Mouse (Mus musculus) midbrain, embryonic 13.5 days (tissue): ENCODE data around the gene 0610040J01Rik. TPM values are rescaled to one million over a fixed set of nuclear protein-coding genes. Genes with fewer than 3 reads are reported as not detected.

Source experiments
- ATAC-seq: fragments of 200-750 bp; cut with Nextera tagmentation; 2 replicates; pipeline ENCODE4 v1.8.0; 2017; ENCODE audit warnings: mild to moderate bottlenecking, moderate TSS enrichment, moderate library complexity
- H3K27ac ChIP-seq: fragments of 300-500 bp; sonication (generic); 2 replicates; pipeline ENCODE4 v1.5.1; 2015; ENCODE audit warnings: inconsistent platforms, mild to moderate bottlenecking, moderate library complexity
- H3K27me3 ChIP-seq: fragments of 300-500 bp; sonication (generic); 2 replicates; pipeline ENCODE4 v1.6.1; 2015; ENCODE audit warnings: mild to moderate bottlenecking, inconsistent platforms
- H3K36me3 ChIP-seq: fragments of 300-500 bp; sonication (generic); 2 replicates; pipeline ENCODE4 v1.6.1; 2015; ENCODE audit warnings: mild to moderate bottlenecking, inconsistent platforms
- H3K4me1 ChIP-seq: fragments of 300-500 bp; sonication (generic); replicated peaks from 2 replicates; pipeline ENCODE4 v1.6.1; 2015; ENCODE audit warnings: inconsistent platforms
- H3K4me2 ChIP-seq: fragments of 300-500 bp; sonication (generic); replicated peaks from 2 replicates; pipeline ENCODE4 v1.6.1; 2015; ENCODE audit warnings: moderate library complexity, mild to moderate bottlenecking, inconsistent platforms
- H3K4me3 ChIP-seq: fragments of 300-500 bp; sonication (generic); replicated peaks from 2 replicates; pipeline ENCODE4 v1.5.1; 2015; ENCODE audit warnings: mild to moderate bottlenecking, inconsistent platforms
- H3K9ac ChIP-seq: fragments of 300-500 bp; sonication (generic); replicated peaks from 2 replicates; pipeline ENCODE4 v1.6.1; 2015; ENCODE audit warnings: mild to moderate bottlenecking, inconsistent platforms
- H3K9me3 ChIP-seq: fragments of 300-500 bp; sonication (generic); 2 replicates; pipeline ENCODE4 v1.6.1; 2016; ENCODE audit warnings: mild to moderate bottlenecking, inconsistent platforms
- whole genome bisulfite sequencing: fragments of 180-500 bp; shearing (Covaris S2); methylation state at CpG from one replicate; pipeline ENCODE4 v1.1.7; 2015; 5-methylcytosine and 5-hydroxymethylcytosine counted together
- polyA plus RNA-seq: library from polyadenylated mRNA; unstranded; fragments of >200 nt; fragmentation: Nextera tagmentation; extraction: Ambion mirVana; gene quantifications from 2 replicates; pipeline ENCODE4 v1.2.1, GENCODE M21; 2015

The 0610040J01Rik gene
- polyA plus RNA-seq, 1 experiment from 2014 or later = 1.6 TPM

- H3K9me3 ChIP-seq = no peaks in the 10 kb centered on the region
- WGBS = 81% methylated on average over 6 of the region's 6 CpGs
- no peak overlapping the region for H3K27ac ChIP-seq
- H3K9ac ChIP-seq = no peak overlapping the region
- no peak for ATAC-seq
- no peaks in the 10 kb centered on the region for H3K36me3 ChIP-seq
- H3K4me1 ChIP-seq = no peaks in the 10 kb centered on the region
- H3K4me3 ChIP-seq = no peak overlapping the region
- H3K27me3 ChIP-seq = no peaks in the 10 kb centered on the region
- H3K4me2 ChIP-seq = no peak overlapping the region
Measured at GRCm38 (mm10) chr5:63819519-63819918, 7.4 kb downstream of the 0610040J01Rik start.

GRCm38 (mm10) chr5:63821176-63821575, 9.0 kb downstream of the 0610040J01Rik start:
- H3K27me3 ChIP-seq = no peaks in the 10 kb centered on the region
- no peaks in the 10 kb centered on the region for H3K4me1 ChIP-seq
- H3K4me2 ChIP-seq = no peak overlapping the region
- no peak for ATAC-seq
- no peak overlapping the region for H3K9ac ChIP-seq
- 83% methylated on average over 5 of the region's 5 CpGs for WGBS
- no peak overlapping the region for H3K4me3 ChIP-seq
- no peaks in the 10 kb centered on the region for H3K9me3 ChIP-seq
- H3K36me3 ChIP-seq = no peaks in the 10 kb centered on the region
- no peak overlapping the region for H3K27ac ChIP-seq

GRCm38 (mm10) chr5:63821860-63822259, 9.7 kb downstream of the 0610040J01Rik start:
- no peak for ATAC-seq
- H3K9ac ChIP-seq = no peak overlapping the region
- H3K27me3 ChIP-seq = no peaks in the 10 kb centered on the region
- H3K27ac ChIP-seq = no peak overlapping the region
- no peak overlapping the region for H3K4me3 ChIP-seq
- H3K9me3 ChIP-seq = no peaks in the 10 kb centered on the region
- 73% methylated on average over 8 of the region's 8 CpGs for WGBS
- H3K36me3 ChIP-seq = no peaks in the 10 kb centered on the region
- H3K4me1 ChIP-seq = no peaks in the 10 kb centered on the region
- no peak overlapping the region for H3K4me2 ChIP-seq

- 81% methylated on average over 10 of the region's 10 CpGs for WGBS
- Histone ChIP-seq H3K9ac (no peak overlapping the region), H3K4me3 (no peak overlapping the region), H3K4me1 (no peaks in the 10 kb centered on the region), H3K4me2 (no peak overlapping the region), H3K27ac (no peak overlapping the region), H3K36me3 (no peaks in the 10 kb centered on the region), H3K27me3 (no peaks in the 10 kb centered on the region), H3K9me3 (no peaks in the 10 kb centered on the region)
- ATAC-seq = no peak
Measured at GRCm38 (mm10) chr5:63823362-63824332, 11.5 kb downstream of the 0610040J01Rik start.

GRCm38 (mm10) chr5:63824599-63825350, 12.6 kb downstream of the 0610040J01Rik start:
- no peaks in the 10 kb centered on the region for H3K36me3 ChIP-seq
- no peak overlapping the region for H3K4me2 ChIP-seq
- ATAC-seq = no peak
- no peaks in the 10 kb centered on the region for H3K9me3 ChIP-seq
- H3K9ac ChIP-seq = no peak overlapping the region
- H3K27ac ChIP-seq = no peak overlapping the region
- H3K27me3 ChIP-seq = no peaks in the 10 kb centered on the region
- H3K4me3 ChIP-seq = no peak overlapping the region
- H3K4me1 ChIP-seq = no peaks in the 10 kb centered on the region
- WGBS = 90% methylated on average over 8 of the region's 8 CpGs

GRCm38 (mm10) chr5:63825881-63826280, 13.7 kb downstream of the 0610040J01Rik start:
- Histone ChIP-seq H3K36me3 (no peaks in the 10 kb centered on the region), H3K27me3 (no peaks in the 10 kb centered on the region), H3K4me1 (no peaks in the 10 kb centered on the region), H3K27ac (no peak overlapping the region), H3K4me2 (no peak overlapping the region), H3K9me3 (no peaks in the 10 kb centered on the region), H3K4me3 (no peak overlapping the region), H3K9ac (no peak overlapping the region)
- ATAC-seq = no peak
- WGBS = 84% methylated on average over 5 of the region's 5 CpGs

GRCm38 (mm10) chr5:63827006-63827405, 14.8 kb downstream of the 0610040J01Rik start:
- no peaks in the 10 kb centered on the region for H3K4me1 ChIP-seq
- H3K4me3 ChIP-seq = no peak overlapping the region
- no peak overlapping the region for H3K4me2 ChIP-seq
- H3K27me3 ChIP-seq = no peaks in the 10 kb centered on the region
- no peak overlapping the region for H3K27ac ChIP-seq
- no peak overlapping the region for H3K9ac ChIP-seq
- H3K9me3 ChIP-seq = no peaks in the 10 kb centered on the region
- 83% methylated on average over 6 of the region's 6 CpGs for WGBS
- ATAC-seq = no peak
- no peaks in the 10 kb centered on the region for H3K36me3 ChIP-seq

- no peak for ATAC-seq
- no peak overlapping the region for H3K4me3 ChIP-seq
- no peaks in the 10 kb centered on the region for H3K4me1 ChIP-seq
- H3K27me3 ChIP-seq = no peaks in the 10 kb centered on the region
- no peak overlapping the region for H3K27ac ChIP-seq
- H3K4me2 ChIP-seq = no peak overlapping the region
- no peaks in the 10 kb centered on the region for H3K36me3 ChIP-seq
- H3K9ac ChIP-seq = no peak overlapping the region
- WGBS = 57% methylated on average over 5 of the region's 5 CpGs
- H3K9me3 ChIP-seq = no peaks in the 10 kb centered on the region
Measured at GRCm38 (mm10) chr5:63827415-63828053, 15.4 kb downstream of the 0610040J01Rik start.

GRCm38 (mm10) chr5:63828380-63829185, 16.4 kb downstream of the 0610040J01Rik start:
- Histone ChIP-seq H3K9ac (no peak overlapping the region), H3K27me3 (no peaks in the 10 kb centered on the region), H3K4me2 (no peak overlapping the region), H3K4me3 (no peak overlapping the region), H3K9me3 (no peaks in the 10 kb centered on the region), H3K4me1 (no peaks in the 10 kb centered on the region), H3K27ac (no peak overlapping the region), H3K36me3 (no peaks in the 10 kb centered on the region)
- WGBS = 92% methylated on average over 10 of the region's 10 CpGs
- ATAC-seq = no peak

GRCm38 (mm10) chr5:63831054-63831453, 18.9 kb downstream of the 0610040J01Rik start:
- no peak overlapping the region for H3K9ac ChIP-seq

GRCm38 (mm10) chr5:63833955-63834354, 21.8 kb downstream of the 0610040J01Rik start:
- 34% methylated on average over 5 of the region's 5 CpGs for WGBS
- H3K4me3 ChIP-seq = no peak overlapping the region

More at GRCm38 (mm10) chr5:63831054-63831453, 18.9 kb downstream of the 0610040J01Rik start:
- no peak overlapping the region for H3K4me2 ChIP-seq
- H3K4me1 ChIP-seq = no peaks in the 10 kb centered on the region
- 90% methylated on average over 4 of the region's 4 CpGs for WGBS
- no peaks in the 10 kb centered on the region for H3K27me3 ChIP-seq
- H3K9me3 ChIP-seq = no peaks in the 10 kb centered on the region
- no peaks in the 10 kb centered on the region for H3K36me3 ChIP-seq
- H3K27ac ChIP-seq = no peak overlapping the region
- ATAC-seq = no peak
- no peak overlapping the region for H3K4me3 ChIP-seq

More at GRCm38 (mm10) chr5:63833955-63834354, 21.8 kb downstream of the 0610040J01Rik start:
- no peaks in the 10 kb centered on the region for H3K4me1 ChIP-seq
- no peak overlapping the region for H3K9ac ChIP-seq
- no peaks in the 10 kb centered on the region for H3K9me3 ChIP-seq
- H3K36me3 ChIP-seq = no peaks in the 10 kb centered on the region
- no peak overlapping the region for H3K4me2 ChIP-seq
- no peak overlapping the region for H3K27ac ChIP-seq
- ATAC-seq = no peak
- no peaks in the 10 kb centered on the region for H3K27me3 ChIP-seq
